Mouse (Mus musculus): ENCODE results near the gene Olfr1392.

- no peak for TF ChIP-seq POLR2A (IDR thresholded peaks at IDR 0.05; ENCODE audit: insufficient read length, low read depth)
- no peak for TF ChIP-seq POLR2AphosphoS2 (IDR thresholded peaks at IDR 0.05; ENCODE audit: insufficient read length, low read depth)
- TF ChIP-seq MYOG (IDR thresholded peaks at IDR 0.05; ENCODE audit: control insufficient read depth in 1 of 3, insufficient read depth in 1 of 3, insufficient read length in 2 of 3, low read depth in 2 of 3), result no peak
- no peak for TF ChIP-seq MAX (IDR thresholded peaks at IDR 0.05; ENCODE audit: low read depth)
- no peak for TF ChIP-seq USF1 (IDR thresholded peaks at IDR 0.05; ENCODE audit: low read depth)
Measured at GRCm38 (mm10) chr11:49237532-49237931, 47.5 kb upstream of the Olfr1392 start.

Measured in myocyte (in vitro differentiated cells).